Mouse (Mus musculus) liver, postnatal 0 days (tissue): ENCODE results near the gene Fyttd1. TPM values are rescaled to one million over a fixed set of nuclear protein-coding genes. Genes with fewer than 3 reads are reported as not detected.

ENCODE experiments used
- ATAC-seq: fragments of 200-750 bp; cut with Nextera tagmentation; 2 replicates; pipeline ENCODE4 v1.8.0; 2017; ENCODE audit warnings: mild to moderate bottlenecking, moderate library complexity
- DNase-seq: peaks from one replicate; pipeline ENCODE4 v3.0.0-alpha.2; 2016
- H3K27ac ChIP-seq: fragments of 300-500 bp; sonication (generic); 2 replicates; pipeline ENCODE4 v1.5.1; 2014; ENCODE audit warnings: antibody characterized with exemption, moderate library complexity, mild to moderate bottlenecking, low read depth
- H3K27me3 ChIP-seq: fragments of 300-500 bp; sonication (generic); 2 replicates; pipeline ENCODE4 v1.6.1; 2014; ENCODE audit warnings: low read length, control low read depth, mixed read lengths; ENCODE audit not compliant: insufficient read depth
- H3K36me3 ChIP-seq: fragments of 300-500 bp; sonication (generic); replicated peaks from 2 replicates; pipeline ENCODE4 v1.6.1; 2014; ENCODE audit warnings: mild to moderate bottlenecking, control low read depth, low read length, moderate library complexity, mixed read lengths; ENCODE audit not compliant: insufficient read depth
- H3K4me1 ChIP-seq: fragments of 300-500 bp; sonication (generic); 2 replicates; pipeline ENCODE4 v1.6.1; 2014; ENCODE audit warnings: antibody characterized with exemption, mild to moderate bottlenecking, control low read depth; ENCODE audit not compliant: insufficient read depth
- H3K4me2 ChIP-seq: fragments of 300-500 bp; sonication (generic); 2 replicates; pipeline ENCODE4 v1.6.1; 2014; ENCODE audit warnings: low read depth, mild to moderate bottlenecking, low read length, moderate library complexity, mixed read lengths
- H3K4me3 ChIP-seq: fragments of 300-500 bp; sonication (generic); 2 replicates; pipeline ENCODE4 v1.5.1; 2014; ENCODE audit warnings: low read depth, low read length
- H3K9ac ChIP-seq: fragments of 300-500 bp; sonication (generic); replicated peaks from 2 replicates; pipeline ENCODE4 v1.6.1; 2014; ENCODE audit warnings: mild to moderate bottlenecking, moderate library complexity
- H3K9me3 ChIP-seq: fragments of 300-500 bp; sonication (generic); 2 replicates; pipeline ENCODE4 v1.6.1; 2016; ENCODE audit warnings: mild to moderate bottlenecking, control low read depth, low read length, mixed read lengths
- CTCF ChIP-seq: sonication (generic); IDR thresholded peaks from 2 replicates; pipeline ENCODE4 v1.5.1; 2016; ENCODE audit warnings: antibody characterized with exemption, low read depth
- EP300 ChIP-seq: IDR thresholded peaks from 2 replicates; pipeline ENCODE4 v1.6.1; 2016; ENCODE audit warnings: antibody characterized with exemption, low read depth, mild to moderate bottlenecking
- WGBS: fragments of 180-500 bp; shearing (Covaris S2); extraction: QIAGEN DNeasy Blood & Tissue Kit; methylation state at CpG from one replicate; pipeline ENCODE4 v1.1.7; 2014; ENCODE audit not compliant: insufficient replicate concordance; 5-methylcytosine and 5-hydroxymethylcytosine counted together
- polyA plus RNA-seq: library from polyadenylated mRNA; unstranded; fragments of >200 nt; fragmentation: Nextera tagmentation; extraction: Ambion mirVana; gene quantifications from 2 replicates; pipeline ENCODE4 v1.2.1, GENCODE M21; 2015

Gene Fyttd1
- polyA plus RNA-seq, 1 experiment from 2014 or later: 40.6 TPM

GRCm38 (mm10) chr16:32948016-32948415, 70.7 kb downstream of the Fyttd1 start:
- Histone ChIP-seq H3K4me2 (no peak overlapping the region), H3K27me3 (no peaks in the 10 kb centered on the region), H3K9me3 (peaks cover 3% of the 10 kb centered on the region; the same call in 1 of the 2 replicates), H3K9ac (no peak overlapping the region), H3K4me1 (no peaks in the 10 kb centered on the region), H3K36me3 (0 out of 2 replicates have a peak, but pooled peaks cover 3% of the 10 kb centered on the region), H3K4me3 (no peak overlapping the region), H3K27ac (no peak overlapping the region)
- 76% methylated on average over 7 of the region's 8 CpGs for WGBS
- no peak for ATAC-seq
- TF ChIP-seq EP300: no peak
- TF ChIP-seq CTCF: no peak
- DNase-seq: no peak

- H3K27ac ChIP-seq: no peak overlapping the region
- no peak for TF ChIP-seq EP300
- no peak for TF ChIP-seq CTCF
- DNase-seq (no peak), ATAC-seq (no peak)
- WGBS: 85% methylated on average over 5 of the region's 5 CpGs
- H3K36me3 ChIP-seq: 0 out of 2 replicates have a peak, but pooled peaks cover 3% of the 10 kb centered on the region
- H3K27me3 ChIP-seq: no peaks in the 10 kb centered on the region
- no peaks in the 10 kb centered on the region for H3K4me1 ChIP-seq
- H3K4me3 ChIP-seq: no peak overlapping the region
- H3K4me2 ChIP-seq: no peak overlapping the region
- no peak overlapping the region for H3K9ac ChIP-seq
- peaks cover 3% of the 10 kb centered on the region; the same call in 1 of the 2 replicates for H3K9me3 ChIP-seq
Observed at GRCm38 (mm10) chr16:32948656-32949055, 71.4 kb downstream of the Fyttd1 start.

DNA sequence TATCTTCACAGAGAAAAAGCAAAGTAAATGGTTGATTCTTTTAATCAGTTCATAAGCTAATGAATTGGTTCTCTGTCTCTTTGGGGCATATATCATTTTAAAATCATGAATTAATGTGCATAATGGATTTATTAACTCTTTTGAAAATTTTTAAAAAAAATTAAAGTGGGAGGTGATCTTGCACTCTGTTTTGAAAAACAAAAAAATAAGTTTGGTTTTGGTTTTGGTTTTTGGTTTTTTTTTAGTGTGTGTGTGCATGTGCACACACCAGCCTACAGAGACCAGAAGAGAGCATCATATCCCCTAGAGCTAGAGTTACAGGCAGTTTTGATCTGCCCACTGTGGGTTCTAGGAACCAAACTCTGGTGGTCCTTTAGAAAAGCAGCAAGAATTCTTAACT, 72.0 kb downstream of the Fyttd1 start:
- Histone ChIP-seq H3K4me1 (no peaks in the 10 kb centered on the region), H3K36me3 (0 out of 2 replicates have a peak, but pooled peaks cover 4% of the 10 kb centered on the region), H3K27ac (no peak overlapping the region), H3K4me2 (no peak overlapping the region), H3K9ac (no peak overlapping the region), H3K4me3 (no peak overlapping the region), H3K27me3 (no peaks in the 10 kb centered on the region), H3K9me3 (peaks cover 3% of the 10 kb centered on the region; the same call in 1 of the 2 replicates)
- no peak for TF ChIP-seq EP300
- no peak for TF ChIP-seq CTCF
- ATAC-seq: no peak
- DNase-seq: no peak

DNA sequence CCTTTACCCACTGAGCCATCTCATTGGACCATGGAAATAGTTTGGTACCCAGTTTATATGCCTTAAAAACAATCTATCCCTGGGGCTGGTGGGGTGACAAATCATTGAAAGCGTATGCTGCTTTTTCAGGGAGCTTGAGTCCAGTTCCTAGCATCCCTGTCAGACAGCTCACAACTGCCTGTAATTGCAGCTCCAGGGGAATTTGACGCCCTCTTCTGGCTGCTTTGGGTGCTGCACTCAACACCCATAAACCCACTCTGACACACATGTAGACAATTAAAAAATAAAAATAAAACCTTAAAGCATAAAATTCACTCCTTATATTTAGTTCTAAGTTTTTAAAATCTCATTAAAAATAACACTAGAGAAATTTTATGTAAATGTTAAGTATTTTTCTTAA, 73.8 kb downstream of the Fyttd1 start:
- ATAC-seq: no peak
- H3K27me3 ChIP-seq: no peaks in the 10 kb centered on the region
- WGBS: 83% methylated on average over 2 of the region's 2 CpGs

GRCm38 (mm10) chr16:32953806-32954205, 76.5 kb downstream of the Fyttd1 start:
- ATAC-seq: no peak
- no peaks in the 10 kb centered on the region for H3K27me3 ChIP-seq
- no peaks in the 10 kb centered on the region for H3K9me3 ChIP-seq
- H3K4me3 ChIP-seq: no peak overlapping the region
- no peak for DNase-seq
- no peak overlapping the region for H3K4me2 ChIP-seq
- no peak overlapping the region for H3K9ac ChIP-seq
- TF ChIP-seq EP300 (no peak), CTCF (no peak)
- 31% methylated on average over 5 of the region's 5 CpGs for WGBS
- no peaks in the 10 kb centered on the region for H3K4me1 ChIP-seq
- H3K36me3 ChIP-seq: peaks cover 16% of the 10 kb centered on the region
- no peak overlapping the region for H3K27ac ChIP-seq

More for the DNA sequence above, 73.8 kb downstream of the Fyttd1 start:
- Histone ChIP-seq H3K9me3 (0 out of 2 replicates have a peak, but pooled peaks cover under 1% of the 10 kb centered on the region), H3K27ac (no peak overlapping the region), H3K4me3 (no peak overlapping the region), H3K4me1 (no peaks in the 10 kb centered on the region), H3K9ac (no peak overlapping the region), H3K4me2 (no peak overlapping the region), H3K36me3 (peaks cover 16% of the 10 kb centered on the region)
- peak; percentile 55 for TF ChIP-seq CTCF
- no peak for TF ChIP-seq EP300
- no peak for DNase-seq

DNA sequence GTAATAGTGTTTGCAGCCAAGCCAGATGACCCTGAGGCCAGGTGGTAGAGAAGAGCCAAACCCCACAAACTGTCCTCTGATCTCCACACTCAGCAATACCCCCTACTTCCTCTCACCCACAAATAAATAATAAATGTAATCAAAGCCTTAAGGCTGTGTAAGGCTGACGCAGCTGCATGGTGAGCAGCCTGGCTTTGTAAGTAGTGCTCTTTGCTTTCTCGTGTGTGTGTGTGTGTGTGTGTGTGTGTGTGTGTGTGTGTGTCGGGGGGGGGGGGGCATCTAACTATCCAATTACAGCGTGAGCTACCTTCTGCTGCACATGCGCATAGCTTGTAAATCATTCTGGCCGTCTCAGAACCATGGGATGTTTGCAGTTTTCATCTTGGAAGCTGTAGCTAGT, 77.0 kb downstream of the Fyttd1 start:
- Histone ChIP-seq H3K4me1 (no peaks in the 10 kb centered on the region), H3K9ac (no peak overlapping the region), H3K9me3 (no peaks in the 10 kb centered on the region), H3K36me3 (peaks cover 18% of the 10 kb centered on the region), H3K27ac (no peak overlapping the region), H3K4me2 (no peak overlapping the region), H3K4me3 (no peak overlapping the region), H3K27me3 (no peaks in the 10 kb centered on the region)
- DNase-seq (no peak), ATAC-seq (no peak)
- WGBS: 86% methylated on average over 5 of the region's 6 CpGs
- TF ChIP-seq EP300 (no peak), CTCF (no peak)

DNA sequence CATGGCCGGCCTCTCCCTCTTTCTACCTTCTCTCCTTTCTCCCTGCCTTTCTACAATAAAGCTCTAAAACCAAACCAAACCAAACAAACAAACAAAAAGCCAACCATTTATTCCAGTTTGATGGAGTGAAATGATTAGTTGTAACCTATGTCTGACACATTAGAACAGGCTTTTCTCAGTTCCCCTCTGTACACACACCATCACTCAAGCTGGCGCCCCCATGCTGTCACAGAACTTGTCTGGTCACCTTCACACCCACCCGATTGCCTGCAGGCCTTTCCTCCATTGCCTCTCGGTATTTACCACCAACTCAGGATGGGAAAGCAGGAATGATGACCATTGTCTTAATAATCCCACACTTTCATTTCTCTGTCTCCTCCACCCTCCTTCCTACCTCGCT, 79.6 kb downstream of the Fyttd1 start:
- Histone ChIP-seq H3K4me3 (no peak overlapping the region), H3K27me3 (no peaks in the 10 kb centered on the region), H3K27ac (no peak overlapping the region), H3K4me1 (no peaks in the 10 kb centered on the region), H3K9ac (no peak overlapping the region), H3K9me3 (no peaks in the 10 kb centered on the region), H3K4me2 (no peak overlapping the region), H3K36me3 (peaks cover 26% of the 10 kb centered on the region)
- ATAC-seq (no peak), DNase-seq (no peak)
- TF ChIP-seq CTCF (peak; percentile 8; the same call in 1 of the 2 replicates), EP300 (no peak)
- 82% methylated on average over 5 of the region's 5 CpGs for WGBS

Other genes starting within 250 kb of the Fyttd1 start
- 2.9 and 3.5 TPM in 2 replicates for gene Tnk2, start 233.6 kb upstream of the Fyttd1 start, polyA plus RNA-seq
- 0.49 and 0.64 TPM in 2 replicates for gene Muc4, start 141.6 kb upstream of the Fyttd1 start, polyA plus RNA-seq
- gene Muc20, start 80.1 kb upstream of the Fyttd1 start, polyA plus RNA-seq: 0.08 TPM in 1 of 2 replicates, not detected in the other
- gene Smbd1, start 67.0 kb upstream of the Fyttd1 start, polyA plus RNA-seq: 0.33 TPM in 1 of 2 replicates, not detected in the other
- gene Rubcn, start 266 bp downstream of the Fyttd1 start, polyA plus RNA-seq: 4.0 and 4.3 TPM in 2 replicates
- gene Lrch3, start 36.6 kb downstream of the Fyttd1 start, polyA plus RNA-seq: 2.6 and 4.3 TPM in 2 replicates
- gene Iqcg, start 178.7 kb downstream of the Fyttd1 start, polyA plus RNA-seq: 0.95 and 1.1 TPM in 2 replicates
- 574 and 584 TPM in 2 replicates for gene Rpl35a, start 179.0 kb downstream of the Fyttd1 start, polyA plus RNA-seq
- 0.44 and 1.2 TPM in 2 replicates for gene Lmln, start 185.0 kb downstream of the Fyttd1 start, polyA plus RNA-seq